Mouse (Mus musculus): ENCODE measurements around the gene Slc15a2. TPM values are rescaled to one million over a fixed set of nuclear protein-coding genes. Genes with fewer than 3 reads are reported as not detected.

Gene Slc15a2
- 10 to 100 TPM; 36.9 to 37.6 TPM for total RNA-seq (2021)
- long read RNA-seq, experiment 1, transcript Slc15a2-201 (22 exons, 3,994 nt), result major isoform, 23 of 37 reads
- long read RNA-seq, experiment 1, partial matches to known transcripts, result 2 of 37 reads
- long read RNA-seq, experiment 1, other reads (novel, unspliced or antisense), result 6 of 37 reads
- long read RNA-seq, experiment 2, transcript Slc15a2-201 (22 exons, 3,994 nt), result major isoform, 20 of 39 reads
- long read RNA-seq, experiment 2, partial matches to known transcripts, result 2 of 39 reads
- long read RNA-seq, experiment 2, other reads (novel, unspliced or antisense), result 8 of 39 reads

DNA sequence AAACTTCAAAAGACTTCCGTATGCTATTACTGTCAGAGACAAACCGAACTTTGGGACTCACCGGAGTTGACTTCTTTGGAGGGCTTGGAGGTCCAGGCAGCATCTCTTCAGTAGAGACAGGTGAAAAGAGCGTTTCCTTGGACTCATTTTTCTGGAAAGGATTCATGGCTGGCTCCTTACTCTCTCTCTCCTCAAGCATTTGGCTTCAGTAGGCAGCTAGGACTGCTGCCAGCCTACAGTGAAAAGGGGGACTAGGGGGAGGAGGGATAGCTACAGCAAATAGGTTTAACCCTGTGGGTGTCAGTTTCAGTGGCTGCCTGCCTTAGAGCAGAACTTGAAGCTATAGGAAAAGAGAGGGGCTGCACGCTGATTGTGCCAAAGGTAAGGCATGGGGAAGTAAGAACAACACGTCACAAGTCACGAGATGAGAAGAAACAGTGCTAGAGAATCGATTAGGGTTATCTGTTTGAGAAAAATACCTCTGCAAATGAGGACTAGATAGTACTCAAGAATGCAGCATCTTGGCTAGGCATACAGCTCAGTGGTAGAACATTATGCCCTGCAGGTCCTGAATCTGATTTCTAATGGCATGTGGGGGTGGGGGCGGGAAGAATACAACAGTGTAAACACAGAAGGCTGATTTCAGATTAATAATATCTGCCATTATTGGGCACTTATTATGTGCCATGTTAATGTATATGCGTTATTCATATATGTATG, at the start of gene Slc15a2:
Gene Slc15a2 (minus strand): TSS at position 369 of the 720 bp plus-strand sequence.
- peak; percentile 50 to 52 for DNase-seq (ENCODE audit: low spot score in 2 of 2)
- intact Hi-C loops (cut with DNase I), result no loop called here

- DNase-seq (ENCODE audit: low spot score in 2 of 2), result no peak
- intact Hi-C loops (cut with DNase I), result no loop called here
Observed at GRCm38 (mm10) chr16:36828820-36829219, 44.1 kb upstream of the Slc15a2 start.

GRCm38 (mm10) chr16:36828054-36828786, 43.5 kb upstream of the Slc15a2 start, which contains the start of gene Iqcb1:
Iqcb1 (plus strand) TSS chr16:36828385.
- intact Hi-C loops (cut with DNase I), result no loop called here
- DNase-seq (ENCODE audit: low spot score in 2 of 2), result peak; percentile 58 to 80

DNA sequence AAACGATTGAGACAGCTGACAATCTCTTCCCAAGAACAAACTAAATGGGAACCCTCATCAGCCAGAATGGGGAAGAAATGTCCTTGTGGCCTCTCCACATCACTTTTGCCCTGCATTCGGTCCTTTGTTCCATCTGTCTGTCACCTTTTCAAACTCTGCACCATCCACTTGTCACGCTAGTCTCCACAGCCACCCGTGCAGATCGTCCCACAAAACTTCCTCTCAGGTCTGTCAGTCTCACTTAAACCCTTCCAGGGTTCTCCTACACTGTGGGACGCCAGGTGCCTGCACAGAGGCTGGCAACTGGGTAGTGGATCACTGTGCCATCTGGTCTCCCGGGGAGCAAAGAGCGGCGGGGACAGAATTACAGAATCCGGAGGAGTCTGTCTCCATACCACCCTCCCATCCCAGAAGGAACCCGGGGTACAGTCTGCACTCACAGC, 42.9 kb upstream of the Slc15a2 start:
- intact Hi-C loops (cut with DNase I), result no loop called here
- no peak for DNase-seq (ENCODE audit: low spot score in 2 of 2)

DNA sequence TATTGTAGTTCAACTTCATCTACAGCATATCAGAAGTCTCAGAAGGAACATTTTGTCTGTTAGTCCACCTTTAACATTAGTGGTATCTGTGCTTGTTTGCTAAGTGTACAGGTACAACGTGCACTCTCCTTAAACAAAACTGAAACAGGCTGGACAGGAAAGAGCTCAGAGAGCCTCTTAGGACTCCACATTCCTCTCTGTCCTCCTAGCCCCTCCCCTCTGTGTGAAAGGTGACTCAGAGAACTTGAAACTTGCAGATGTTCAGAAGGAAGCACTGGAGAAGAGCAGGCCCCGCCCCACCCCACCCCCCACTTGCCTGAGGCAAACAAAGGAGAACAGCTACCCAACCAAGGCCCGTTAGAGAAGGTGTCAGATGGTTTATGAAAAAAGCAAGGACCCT, 36.7 kb upstream of the Slc15a2 start:
- no peak for DNase-seq (ENCODE audit: low spot score in 2 of 2)
- intact Hi-C loops (cut with DNase I), result no loop called here

DNA sequence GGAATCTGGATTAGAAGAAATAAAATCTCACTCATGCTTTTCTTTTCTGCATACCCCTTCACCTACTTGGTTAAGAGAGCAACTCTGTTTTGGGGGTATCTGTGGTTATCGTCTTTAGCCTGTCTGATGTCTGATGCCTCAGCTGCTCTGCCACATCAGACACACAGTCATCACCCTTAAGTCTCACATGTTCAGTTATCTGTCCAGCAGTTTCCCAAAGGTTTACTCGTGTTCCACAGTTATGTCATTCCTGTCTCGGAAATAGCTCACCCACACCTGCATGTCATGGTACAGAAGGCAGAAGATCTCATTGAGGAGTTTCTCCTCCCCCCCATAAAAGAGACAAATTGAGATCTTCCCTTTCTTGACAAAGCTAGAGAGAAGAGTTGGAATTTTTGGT, 36.0 kb upstream of the Slc15a2 start:
- intact Hi-C loops (cut with DNase I), result no loop called here
- no peak for DNase-seq (ENCODE audit: low spot score in 2 of 2)

DNA sequence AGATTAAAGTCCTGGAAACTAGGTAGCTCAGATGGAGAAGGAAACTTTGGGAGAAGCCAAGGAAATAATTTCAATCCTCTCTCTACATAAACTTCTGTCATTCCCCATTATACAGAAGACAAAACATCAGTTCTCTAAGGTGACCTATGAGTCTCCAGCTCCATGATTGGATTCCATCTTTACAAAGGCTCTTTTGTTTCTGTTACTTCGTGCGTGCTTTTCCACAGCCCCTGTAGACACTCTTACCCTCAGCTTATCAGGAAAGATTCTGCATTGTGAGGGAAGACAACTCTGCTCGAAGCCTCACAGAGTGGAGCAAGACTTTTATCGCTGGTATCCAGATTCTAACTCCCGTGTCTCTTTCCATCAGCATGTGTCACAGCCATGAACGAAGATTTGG, 35.3 kb upstream of the Slc15a2 start:
- DNase-seq (ENCODE audit: low spot score in 2 of 2), result no peak
- intact Hi-C loops (cut with DNase I), result no loop called here

DNA sequence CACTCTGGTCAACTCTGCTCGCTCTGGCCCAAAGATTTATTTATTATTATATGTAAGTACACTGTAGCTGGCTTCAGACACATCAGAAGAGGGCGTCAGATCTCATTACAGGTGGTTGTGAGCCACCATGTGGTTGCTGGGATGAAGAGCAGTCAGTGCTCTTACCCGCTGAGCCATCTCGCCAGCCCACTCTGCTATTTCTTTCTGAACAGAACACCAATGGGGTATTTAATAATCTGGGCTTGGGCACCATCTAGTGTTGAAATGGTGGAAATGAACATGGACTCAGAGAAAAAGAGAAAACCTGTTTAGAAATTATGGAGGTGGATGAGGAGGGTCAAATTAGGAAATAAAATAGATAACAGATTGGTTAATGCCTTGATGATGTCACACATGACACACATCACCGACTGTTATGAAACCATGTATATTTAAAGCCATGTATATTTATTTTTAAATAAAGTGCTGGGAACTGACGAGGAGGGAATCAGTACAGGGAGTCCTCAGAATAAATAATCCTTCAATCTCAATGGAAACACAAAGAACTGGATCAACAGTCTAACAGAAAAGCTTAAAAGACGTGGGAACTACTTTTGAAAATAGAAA, 32.7 kb upstream of the Slc15a2 start:
- intact Hi-C loops (cut with DNase I), result loop anchor here (1.0 to 2.0 kb wide), 2 partner anchors 93 to 344 kb away; no protein-coding TSS in a partner anchor
- DNase-seq (ENCODE audit: low spot score in 2 of 2), result peak; percentile 87 to 91

DNA sequence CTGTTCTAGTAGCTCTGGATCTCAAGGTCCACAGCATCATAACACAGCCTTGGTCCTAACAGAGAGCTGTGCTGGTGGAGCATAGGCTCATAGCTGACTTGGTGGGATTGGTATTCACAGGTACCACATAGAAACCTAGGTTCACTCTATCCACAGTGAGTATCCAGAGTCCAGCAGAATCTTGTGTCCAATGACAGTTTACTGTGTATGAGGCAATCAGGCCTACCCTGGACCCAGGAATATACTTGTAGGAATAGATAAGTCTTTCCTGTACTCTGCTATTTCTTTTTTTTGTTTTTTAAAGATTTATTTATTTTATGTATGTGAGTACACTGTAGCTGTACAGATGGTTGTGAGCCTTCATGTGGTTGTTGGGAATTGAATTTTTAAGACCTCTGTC, 32.2 kb upstream of the Slc15a2 start:
- no peak for DNase-seq (ENCODE audit: low spot score in 2 of 2)
- intact Hi-C loops (cut with DNase I), result loop anchor here (1.0 to 2.0 kb wide), 2 partner anchors 92 to 344 kb away; no protein-coding TSS in a partner anchor

DNA sequence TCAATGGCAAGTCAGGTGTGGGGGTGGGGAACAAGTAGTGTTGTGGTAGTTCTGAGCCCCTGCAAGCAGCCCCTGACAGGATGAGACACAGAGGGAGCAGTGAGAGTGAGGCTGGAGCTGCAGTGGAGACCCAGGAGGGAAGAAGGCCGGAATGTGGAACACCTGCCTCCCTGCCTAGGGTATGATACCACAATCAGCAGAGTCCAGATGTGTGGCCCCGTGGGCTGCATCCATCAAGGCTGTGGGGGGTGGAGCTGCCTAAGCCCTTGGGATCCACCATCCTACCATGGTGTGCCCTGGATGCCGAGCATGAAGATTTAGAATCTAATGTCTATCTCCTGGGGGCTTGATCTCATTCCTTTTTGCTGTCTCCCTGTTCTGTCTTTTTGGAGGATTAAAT, 28.9 kb upstream of the Slc15a2 start:
- intact Hi-C loops (cut with DNase I), result no loop called here
- no peak for DNase-seq (ENCODE audit: low spot score in 2 of 2)

DNA sequence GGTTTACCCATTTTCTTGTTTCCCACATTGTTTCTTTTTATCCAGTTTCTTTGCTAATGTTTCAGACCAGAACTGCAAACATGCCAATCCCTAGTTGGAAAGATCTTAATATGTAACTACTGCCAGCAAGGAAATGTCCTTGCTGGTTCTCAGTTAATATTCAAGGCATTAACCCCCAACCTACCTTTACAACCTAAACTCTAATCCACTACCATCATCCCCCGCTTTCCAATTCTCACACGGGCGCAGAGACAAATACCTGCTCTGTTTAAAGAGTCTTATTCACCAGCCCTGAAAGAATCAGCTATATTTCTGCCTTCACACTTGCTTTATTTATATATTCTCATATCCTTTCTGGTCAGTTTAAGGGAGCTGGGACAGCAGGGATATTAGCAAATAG, 23.9 kb upstream of the Slc15a2 start:
- intact Hi-C loops (cut with DNase I), result loop anchor here (10.0 kb wide), 1 partner anchor 184 kb away; no protein-coding TSS in a partner anchor
- DNase-seq (ENCODE audit: low spot score in 2 of 2), result no peak

GRCm38 (mm10) chr16:36802361-36802760, 17.6 kb upstream of the Slc15a2 start:
- intact Hi-C loops (cut with DNase I), result loop anchor here (10.0 kb wide), 1 partner anchor 178 kb away; no protein-coding TSS in a partner anchor
- DNase-seq (ENCODE audit: low spot score in 2 of 2), result no peak

GRCm38 (mm10) chr16:36798334-36798733, 13.6 kb upstream of the Slc15a2 start:
- intact Hi-C loops (cut with DNase I), result no loop called here
- DNase-seq (ENCODE audit: low spot score in 2 of 2), result no peak

DNA sequence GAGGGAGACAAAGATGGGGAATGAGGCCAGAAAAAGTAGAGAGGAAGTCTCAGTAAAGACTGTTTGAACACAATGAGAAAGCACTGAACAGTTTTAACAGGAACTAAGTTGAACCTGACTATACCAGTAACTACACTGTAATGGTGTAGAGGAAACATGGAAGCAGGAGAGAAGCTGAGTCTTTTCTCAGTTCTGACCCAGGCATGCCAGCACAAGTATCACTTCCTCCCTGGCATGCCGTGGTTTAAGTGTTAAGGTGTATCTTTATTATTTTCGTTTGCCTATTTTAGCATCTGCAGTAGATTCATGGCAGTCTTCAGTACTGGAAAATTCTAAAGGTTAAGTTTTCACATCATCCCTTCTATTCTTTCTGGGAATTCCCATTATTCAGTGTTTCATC, 10.2 kb upstream of the Slc15a2 start:
- intact Hi-C loops (cut with DNase I), result no loop called here
- no peak for DNase-seq (ENCODE audit: low spot score in 2 of 2)

DNA sequence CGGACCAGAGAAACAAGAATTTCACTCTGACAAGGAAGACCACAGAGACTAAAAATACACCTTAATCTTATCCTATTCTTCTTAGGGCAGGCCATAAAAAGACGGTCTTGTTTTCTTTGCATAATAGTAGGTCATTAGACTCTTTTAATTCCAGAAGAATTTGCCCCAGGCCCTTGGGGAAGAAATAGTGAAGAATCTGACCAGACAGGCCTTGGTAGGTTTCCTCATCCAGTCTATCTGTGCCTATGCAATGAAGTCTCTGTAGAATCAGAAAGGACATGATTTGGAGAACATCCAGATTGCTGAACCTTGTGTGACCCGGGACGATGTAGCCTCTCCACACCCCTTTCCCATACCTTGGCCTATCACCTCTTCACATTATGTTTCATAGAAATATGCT, 5.4 kb upstream of the Slc15a2 start:
- intact Hi-C loops (cut with DNase I), result no loop called here
- no peak for DNase-seq (ENCODE audit: low spot score in 2 of 2)

GRCm38 (mm10) chr16:36786466-36786865, 1.7 kb upstream of the Slc15a2 start:
- no peak for DNase-seq (ENCODE audit: low spot score in 2 of 2)
- intact Hi-C loops (cut with DNase I), result no loop called here

- peak in 1 of 2 experiments; percentile 7 for DNase-seq (ENCODE audit: low spot score in 2 of 2)
- intact Hi-C loops (cut with DNase I), result no loop called here
Observed at GRCm38 (mm10) chr16:36784146-36784545, 616 bp downstream of the Slc15a2 start.

DNA sequence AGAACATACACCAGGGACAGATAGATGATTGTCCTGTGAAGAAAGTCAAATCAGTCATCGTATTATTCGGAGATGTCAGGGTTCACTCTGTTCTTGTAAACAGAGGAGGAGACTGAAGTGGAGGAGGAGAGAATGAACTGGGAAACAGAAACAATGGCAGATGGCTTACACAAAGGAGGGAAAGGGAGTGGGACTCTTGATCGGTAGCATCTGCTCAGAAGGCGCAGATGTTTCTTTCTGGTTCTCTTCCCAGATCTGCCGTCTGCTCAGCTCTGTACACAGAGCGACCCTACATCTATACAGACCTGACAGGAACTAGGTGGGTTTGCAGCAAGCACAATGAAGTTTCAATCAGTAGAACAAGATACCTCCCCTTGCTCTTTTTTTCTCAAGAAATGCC, 9.1 kb downstream of the Slc15a2 start:
- peak; percentile 6 to 25 for DNase-seq (ENCODE audit: low spot score in 2 of 2)
- intact Hi-C loops (cut with DNase I), result no loop called here

DNA sequence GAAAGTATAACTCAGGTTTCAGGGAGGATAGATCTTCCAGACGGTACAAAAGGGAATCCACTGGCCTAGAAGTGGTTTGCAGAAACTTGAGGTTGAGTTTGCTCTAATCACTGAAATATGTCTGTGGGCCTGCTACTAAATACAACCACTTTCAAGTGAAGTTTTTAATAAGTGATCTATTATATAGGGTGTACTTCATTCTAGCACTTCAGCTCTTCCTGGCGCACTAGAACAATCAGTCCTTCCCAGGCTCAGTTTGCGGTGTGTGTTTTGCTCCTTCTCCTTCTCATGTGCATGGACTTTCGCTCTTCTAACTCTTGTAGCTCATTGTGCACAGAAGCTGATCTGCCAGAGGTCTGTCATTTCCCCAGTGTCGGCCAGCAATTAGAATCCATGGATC, 11.8 kb downstream of the Slc15a2 start:
- no peak for DNase-seq (ENCODE audit: low spot score in 2 of 2)
- intact Hi-C loops (cut with DNase I), result no loop called here

DNA sequence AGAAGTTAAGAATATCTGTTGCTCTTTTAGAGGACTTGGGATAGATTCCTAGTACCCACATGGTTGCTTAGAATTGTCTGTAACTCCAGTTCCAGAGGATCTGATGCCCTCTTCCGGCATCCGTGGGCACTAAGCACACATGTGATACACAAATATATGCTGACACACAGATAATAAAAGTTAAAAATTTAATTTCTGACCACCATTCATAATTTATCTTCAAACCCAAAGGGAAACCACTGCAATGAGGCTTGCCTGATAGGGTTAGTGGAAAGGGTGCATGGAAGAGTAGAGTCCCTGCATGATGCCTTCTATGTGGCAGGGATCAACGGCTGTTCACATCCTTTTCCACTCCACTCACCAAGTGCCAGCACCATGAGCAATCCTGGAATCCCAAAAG, 13.1 kb downstream of the Slc15a2 start:
- DNase-seq (ENCODE audit: low spot score in 2 of 2), result no peak
- intact Hi-C loops (cut with DNase I), result no loop called here
